Mouse (Mus musculus) T-cell, adult 2 months (primary cell): Measurements from ENCODE around the gene Cpeb2.

Experiments used
- DNase-seq: peaks from one replicate; pipeline ENCODE4 v3.0.0; 2022; ENCODE audit warnings: low spot score

Cpeb2 gene

DNA sequence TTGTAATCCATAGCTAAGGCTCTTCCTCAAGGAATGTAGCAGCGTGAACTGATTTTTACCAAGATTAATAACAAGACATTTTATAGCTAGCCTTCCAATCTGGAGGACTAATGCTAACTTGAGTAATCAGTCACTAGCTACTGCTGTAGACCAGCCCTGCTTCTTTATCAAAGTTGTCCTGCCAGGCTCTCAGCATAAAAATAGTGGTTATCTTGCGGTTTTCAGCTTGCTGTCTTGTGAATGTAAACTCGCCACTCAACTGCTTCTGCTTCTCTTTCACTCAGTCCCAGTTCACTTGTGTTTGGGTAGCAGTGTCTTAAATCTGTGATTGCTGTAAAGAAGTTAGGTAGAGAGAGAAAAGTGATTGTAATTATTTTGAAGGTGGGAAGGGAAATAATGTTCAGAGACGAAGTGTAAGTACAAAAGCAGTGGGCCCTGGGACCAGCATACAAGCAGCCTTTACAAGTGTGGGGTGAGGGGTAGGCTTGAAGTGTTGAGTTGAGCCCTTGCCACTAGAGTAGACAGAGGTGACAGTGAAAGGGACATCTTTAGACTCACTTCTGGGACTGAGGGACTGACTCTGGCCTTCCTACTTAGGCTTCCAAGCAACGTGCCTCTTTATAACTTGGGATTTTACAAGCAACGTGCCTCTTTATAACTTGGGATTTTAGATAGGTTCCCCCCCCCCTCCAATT lies 6.3 kb downstream of the Cpeb2 start:
- DNase-seq, result no peak

DNA sequence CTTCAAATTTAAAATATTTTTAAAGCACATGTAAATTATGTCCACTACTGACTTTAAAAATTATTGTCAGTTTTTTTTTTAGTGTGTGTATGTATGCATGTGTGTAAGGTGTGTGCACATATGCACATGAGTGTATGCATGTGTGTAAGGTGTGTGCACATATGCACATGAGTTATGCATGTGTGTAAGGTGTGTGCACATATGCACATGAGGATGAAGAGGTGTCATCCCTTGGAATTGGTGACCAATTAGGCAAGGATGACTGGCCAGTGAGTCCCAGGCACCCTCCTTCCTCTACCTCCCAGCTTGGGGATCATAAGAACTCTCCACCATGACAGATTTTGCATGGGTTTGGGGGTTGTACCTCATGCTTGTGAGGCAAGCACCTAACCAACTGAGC lies 7.8 kb downstream of the Cpeb2 start:
- DNase-seq, result no peak

GRCm38 (mm10) chr5:43246236-43246635 lies 13.3 kb downstream of the Cpeb2 start:
- no peak for DNase-seq

- DNase-seq, result no peak
These were observed 14.0 kb downstream of the Cpeb2 start for GRCm38 (mm10) chr5:43246954-43247353.

- no peak for DNase-seq
These were observed 15.0 kb downstream of the Cpeb2 start for GRCm38 (mm10) chr5:43248001-43248430.

DNA sequence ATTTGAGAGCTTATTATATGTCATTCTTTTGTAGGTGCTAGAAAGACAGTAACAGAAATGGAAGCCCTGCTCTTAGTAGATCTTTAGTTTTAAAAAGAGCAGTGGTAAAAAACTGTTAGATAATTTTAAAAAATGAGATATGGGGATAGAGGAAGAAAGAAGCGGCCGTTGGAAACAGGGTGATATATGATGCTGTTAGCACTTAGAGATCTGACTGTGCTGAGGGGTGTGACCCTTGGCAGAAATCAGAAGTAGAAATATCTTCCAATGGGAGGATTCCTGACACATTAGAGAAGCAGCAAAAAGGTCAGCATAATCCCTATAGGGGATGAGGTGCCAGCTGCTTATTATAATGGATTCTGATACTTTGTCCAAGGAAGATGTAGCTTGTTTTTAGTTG lies 24.5 kb downstream of the Cpeb2 start:
- DNase-seq, result no peak

DNA sequence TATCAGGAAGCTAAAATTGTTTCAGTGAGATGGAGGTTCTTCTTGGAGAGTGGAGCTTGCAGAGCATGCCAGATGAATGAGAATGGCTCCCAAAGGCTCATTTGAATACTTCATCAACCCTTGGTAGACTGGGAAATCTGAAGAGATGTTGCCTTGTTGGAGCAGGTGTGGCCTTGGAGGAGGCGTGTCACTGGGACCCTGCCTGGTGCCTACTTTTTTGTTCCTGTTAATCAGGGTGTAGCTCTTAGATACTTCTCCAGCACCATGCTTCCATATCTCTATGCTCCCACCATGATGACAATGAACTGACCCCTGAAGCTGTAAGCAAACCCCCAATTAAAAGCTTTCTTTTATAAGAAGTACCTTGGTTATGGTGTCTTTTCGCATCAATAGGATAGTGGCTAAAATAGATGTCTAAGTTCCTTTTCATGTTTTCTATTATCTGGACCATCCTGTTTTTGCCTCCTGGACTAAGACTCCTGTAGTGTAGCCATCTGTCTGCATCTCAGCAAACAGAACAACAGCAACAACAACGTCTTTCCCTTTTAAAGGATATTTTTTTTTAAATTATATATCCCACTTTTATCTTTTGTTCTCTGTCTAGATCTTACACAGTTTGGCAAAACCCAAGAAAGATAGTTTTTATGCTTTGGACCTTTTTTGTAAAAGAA lies 25.6 kb downstream of the Cpeb2 start:
- DNase-seq, result no peak

- DNase-seq, result no peak
These were observed 28.8 kb downstream of the Cpeb2 start for GRCm38 (mm10) chr5:43261814-43262213.

DNA sequence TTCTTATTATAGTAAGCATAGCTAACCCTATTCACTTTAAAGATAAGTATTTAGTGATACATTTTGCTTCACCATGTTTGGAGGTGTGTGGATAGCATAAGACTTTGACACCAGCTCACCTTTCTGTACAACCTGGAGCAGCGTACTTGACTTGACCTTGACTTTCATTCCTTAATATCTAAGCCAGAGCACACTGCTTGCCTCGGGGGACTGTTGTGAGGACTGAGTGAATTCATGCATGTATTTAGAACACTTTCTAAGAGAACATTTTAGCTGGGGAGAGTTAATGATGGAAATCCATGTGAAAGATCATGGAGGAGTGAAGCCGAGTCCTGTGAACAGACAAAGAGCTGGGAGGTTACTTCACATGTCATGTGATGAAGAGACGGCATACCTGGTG lies 31.0 kb downstream of the Cpeb2 start:
- no peak for DNase-seq

GRCm38 (mm10) chr5:43264696-43265095 lies 31.7 kb downstream of the Cpeb2 start:
- no peak for DNase-seq

DNA sequence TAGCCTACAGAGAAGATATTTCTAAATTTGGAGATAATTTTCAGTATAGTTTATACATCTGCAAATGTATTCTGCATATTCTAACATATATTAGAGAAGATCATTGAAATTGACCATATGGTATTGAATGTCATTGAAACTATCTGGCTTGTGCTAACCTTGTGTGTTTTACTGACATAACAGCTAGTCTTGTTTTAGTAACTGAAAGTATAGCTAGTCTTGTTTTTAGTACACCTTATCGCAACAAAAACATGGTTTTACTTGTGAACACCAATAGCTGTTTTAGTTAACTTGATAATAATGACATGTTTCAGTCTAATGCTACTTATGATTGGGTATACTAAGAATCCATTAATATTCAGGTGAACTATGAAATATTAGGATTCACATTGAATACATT lies 45.0 kb downstream of the Cpeb2 start:
- no peak for DNase-seq

DNA sequence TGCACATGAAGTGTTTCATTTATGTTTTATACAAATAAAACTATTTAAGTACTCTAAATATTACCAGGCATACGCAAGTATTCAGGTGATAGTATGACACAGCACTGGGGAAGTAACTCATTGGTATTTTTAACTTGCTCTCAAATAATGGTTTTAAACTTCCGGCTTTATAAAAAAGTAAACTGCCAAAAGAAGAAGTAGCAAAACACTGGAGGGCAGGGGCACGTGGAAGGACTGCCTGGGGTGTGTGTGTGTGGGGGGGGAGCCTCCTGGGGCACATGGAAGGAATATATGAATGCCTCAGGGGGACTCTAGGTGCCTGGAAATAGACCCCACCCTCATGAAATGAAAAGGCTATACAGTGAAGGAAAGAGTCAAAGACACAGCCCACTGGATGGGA lies 46.8 kb downstream of the Cpeb2 start:
- DNase-seq, result no peak

GRCm38 (mm10) chr5:43285756-43286155 lies 52.8 kb downstream of the Cpeb2 start:
- no peak for DNase-seq

DNA sequence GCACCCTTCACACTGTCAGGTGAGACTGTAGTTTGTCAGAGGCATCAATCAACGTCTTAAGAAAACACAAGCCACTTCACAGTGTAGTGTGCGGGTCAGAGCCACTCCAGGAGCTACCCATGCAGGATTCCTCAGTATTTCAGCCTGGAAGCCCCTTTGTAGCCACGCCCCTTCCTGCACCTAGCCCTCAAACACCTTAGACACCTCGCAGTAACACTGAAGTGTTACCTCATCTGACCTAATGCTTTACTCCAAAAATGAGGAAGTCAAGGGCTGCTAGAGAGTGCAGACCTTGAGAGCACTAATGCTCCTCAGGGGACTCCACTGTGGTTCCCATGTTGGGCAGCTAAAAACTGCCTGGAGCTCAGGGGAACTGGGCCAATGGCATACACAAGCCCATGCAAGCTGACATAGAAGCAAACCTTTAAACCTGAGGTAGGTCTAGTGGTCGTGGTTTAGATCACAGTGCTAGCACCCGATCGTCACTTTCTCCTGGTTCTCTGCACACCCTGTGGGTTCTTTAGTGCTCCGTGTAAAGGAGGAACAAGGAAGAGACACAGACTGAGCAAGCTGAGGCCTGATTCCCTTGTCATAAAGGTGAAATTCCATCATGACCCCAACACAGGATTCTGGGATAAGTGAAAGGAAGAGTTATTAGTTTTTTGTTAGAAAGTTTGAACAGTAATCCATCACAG lies 56.9 kb downstream of the Cpeb2 start:
- no peak for DNase-seq

- no peak for DNase-seq
These were observed 60.2 kb downstream of the Cpeb2 start for GRCm38 (mm10) chr5:43293136-43293535.

GRCm38 (mm10) chr5:43297459-43297858 lies 64.5 kb downstream of the Cpeb2 start:
- DNase-seq, result no peak

- DNase-seq, result no peak
These were observed 66.0 kb downstream of the Cpeb2 start for GRCm38 (mm10) chr5:43298975-43299374.

DNA sequence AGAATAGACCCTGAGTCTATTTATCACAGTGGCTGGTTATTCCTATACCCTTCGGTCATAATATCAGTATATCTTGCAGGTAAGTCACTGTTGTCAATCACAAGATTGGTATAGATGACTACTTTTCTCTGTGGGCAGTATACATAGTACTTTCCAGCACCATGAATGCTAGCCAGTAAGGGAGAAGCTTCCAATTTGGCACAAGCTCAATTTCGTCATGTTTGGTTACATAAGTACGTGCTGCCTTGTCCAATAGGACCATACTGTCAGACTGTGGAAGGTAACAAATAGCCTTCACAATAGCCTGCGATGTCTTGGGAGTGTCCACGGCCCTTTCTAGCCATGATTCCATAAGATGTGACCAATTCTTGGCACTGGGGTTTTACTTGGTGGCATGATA lies 67.1 kb downstream of the Cpeb2 start:
- no peak for DNase-seq

GRCm38 (mm10) chr5:43300979-43301378 lies 68.0 kb downstream of the Cpeb2 start:
- DNase-seq, result no peak

DNA sequence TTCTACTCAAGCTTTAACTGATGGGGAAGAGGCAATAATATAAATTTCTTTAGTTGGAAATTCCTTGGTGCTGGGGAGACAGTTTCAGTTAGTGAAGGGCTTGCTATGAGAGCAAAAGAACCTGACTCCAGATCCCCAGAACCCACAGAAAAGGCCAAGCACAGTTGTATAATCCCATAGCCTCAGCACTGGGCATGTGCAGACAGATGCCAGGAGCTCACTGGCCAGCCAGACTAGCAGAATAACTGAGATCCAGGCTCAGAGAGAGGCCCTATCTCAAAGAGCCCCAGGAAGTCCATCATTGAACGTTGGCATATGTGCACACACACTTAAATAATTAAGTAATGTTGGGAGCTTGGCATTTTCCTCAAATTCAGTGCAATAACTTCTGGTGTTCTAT lies 70.5 kb downstream of the Cpeb2 start:
- DNase-seq, result no peak

GRCm38 (mm10) chr5:43305449-43305848 lies 72.5 kb downstream of the Cpeb2 start:
- DNase-seq, result no peak

- DNase-seq, result no peak
These were observed 77.0 kb downstream of the Cpeb2 start for GRCm38 (mm10) chr5:43309961-43310360.

GRCm38 (mm10) chr5:43324311-43324862 lies 91.4 kb downstream of the Cpeb2 start:
- no peak for DNase-seq
